Mouse (Mus musculus): ENCODE data around the gene Nmi.

Nmi gene

GRCm38 (mm10) chr2:51945812-51946211, 27.5 kb downstream of the Nmi start:
- no peak for DNase-seq (ENCODE audit: low spot score in 2 of 2)

GRCm38 (mm10) chr2:51941832-51942231, 31.5 kb downstream of the Nmi start:
- no peak for DNase-seq (ENCODE audit: low spot score in 2 of 2)

GRCm38 (mm10) chr2:51938750-51939149, 34.5 kb downstream of the Nmi start:
- no peak for DNase-seq (ENCODE audit: low spot score in 2 of 2)

GRCm38 (mm10) chr2:51937004-51937403, 36.3 kb downstream of the Nmi start:
- no peak for DNase-seq (ENCODE audit: low spot score in 2 of 2)

- DNase-seq (ENCODE audit: low spot score in 2 of 2), result no peak
Observed at GRCm38 (mm10) chr2:51936585-51936984, 36.7 kb downstream of the Nmi start.

GRCm38 (mm10) chr2:51935921-51936320, 37.4 kb downstream of the Nmi start:
- DNase-seq (ENCODE audit: low spot score in 2 of 2), result no peak

GRCm38 (mm10) chr2:51934574-51935334, 38.5 kb downstream of the Nmi start, which contains the start of gene Rbm43:
Gene Rbm43, minus strand, starts transcription at chr2:51935163.
- DNase-seq (ENCODE audit: low spot score in 2 of 2), result peak; percentile 85 to 86

- no peak for DNase-seq (ENCODE audit: low spot score in 2 of 2)
Observed at GRCm38 (mm10) chr2:51933341-51934134, 39.8 kb downstream of the Nmi start.

- DNase-seq (ENCODE audit: low spot score in 2 of 2), result no peak
Observed at GRCm38 (mm10) chr2:51931241-51931640, 42.1 kb downstream of the Nmi start.

- peak; percentile 76 to 86 for DNase-seq (ENCODE audit: low spot score in 2 of 2)
Observed at GRCm38 (mm10) chr2:51914944-51915680, 58.2 kb downstream of the Nmi start.

- no peak for DNase-seq (ENCODE audit: low spot score in 2 of 2)
Observed at GRCm38 (mm10) chr2:51914532-51914931, 58.8 kb downstream of the Nmi start.

GRCm38 (mm10) chr2:51912740-51913139, 60.6 kb downstream of the Nmi start:
- no peak for DNase-seq (ENCODE audit: low spot score in 2 of 2)

- no peak for DNase-seq (ENCODE audit: low spot score in 2 of 2)
Observed at GRCm38 (mm10) chr2:51911864-51912263, 61.4 kb downstream of the Nmi start.

GRCm38 (mm10) chr2:51907538-51908110, 65.7 kb downstream of the Nmi start:
- DNase-seq (ENCODE audit: low spot score in 2 of 2), result no peak

- no peak for DNase-seq (ENCODE audit: low spot score in 2 of 2)
Observed at GRCm38 (mm10) chr2:51905637-51906036, 67.7 kb downstream of the Nmi start.
